Mouse (Mus musculus): ENCODE measurements around the gene Magi2. TPM values are rescaled to one million over a fixed set of nuclear protein-coding genes. Genes with fewer than 3 reads are reported as not detected.
"Not testable (repeated sequence)": the region's sequence is repeated elsewhere in the genome, so short reads cannot be mapped to it uniquely, and the experiment has no call there.

Magi2 gene
- polyA plus RNA-seq, 3 experiments from 2014 or later: 0.15 to 0.30 (median 0.26) TPM

DNA sequence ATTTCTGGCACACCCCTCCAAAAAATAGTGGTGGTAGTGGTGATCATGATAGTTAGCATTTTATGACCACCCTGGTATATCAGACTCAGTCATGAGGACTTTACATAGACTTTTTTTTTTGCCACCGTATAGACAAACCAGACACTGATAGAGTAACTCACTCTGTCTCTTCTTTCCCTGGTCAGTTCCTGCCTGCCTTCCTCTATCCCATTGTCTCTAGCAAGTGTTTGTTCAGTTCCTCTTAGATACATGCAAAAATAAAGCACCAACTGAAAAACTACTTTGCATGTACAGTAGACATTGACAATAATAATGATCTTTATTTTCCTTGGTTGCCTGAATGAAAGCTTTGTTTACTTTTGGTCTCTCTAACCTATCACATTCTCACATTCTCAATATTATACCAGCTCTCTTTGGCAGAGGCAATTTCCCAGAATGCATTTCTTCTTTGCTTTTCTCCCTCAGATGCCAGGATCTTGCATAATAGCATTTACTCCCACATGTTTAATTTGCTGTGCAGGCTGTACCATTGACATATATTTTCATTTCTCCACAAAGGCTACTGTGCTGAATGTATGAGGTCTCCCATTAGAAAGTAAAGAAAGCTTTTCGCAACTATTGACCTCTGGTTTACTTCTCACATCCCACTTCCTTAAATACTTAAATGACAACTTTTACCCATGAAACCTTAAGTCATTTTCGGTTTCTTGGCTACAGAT, 1029.5 kb downstream of the Magi2 start:
- ATAC-seq: no peak

DNA sequence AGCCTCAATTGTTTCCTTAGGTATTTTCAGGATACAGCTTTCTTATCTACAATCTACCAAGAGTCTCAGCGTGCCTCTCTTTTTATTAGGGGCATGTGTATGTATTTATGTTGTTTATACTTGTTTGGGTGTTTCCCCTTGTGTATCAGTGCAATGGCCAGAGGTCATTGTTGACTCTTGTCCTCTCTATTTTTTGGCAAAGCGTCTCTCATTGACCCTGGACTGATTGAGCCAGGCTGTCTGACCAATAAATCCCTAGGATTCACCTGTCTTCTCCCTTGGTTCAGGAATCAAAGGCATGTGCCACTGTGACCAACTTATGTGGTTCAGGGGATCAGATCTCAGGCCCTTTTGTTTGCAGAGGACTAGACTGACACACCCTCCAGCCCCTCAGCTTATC, 1030.1 kb downstream of the Magi2 start:
- ATAC-seq: no peak

DNA sequence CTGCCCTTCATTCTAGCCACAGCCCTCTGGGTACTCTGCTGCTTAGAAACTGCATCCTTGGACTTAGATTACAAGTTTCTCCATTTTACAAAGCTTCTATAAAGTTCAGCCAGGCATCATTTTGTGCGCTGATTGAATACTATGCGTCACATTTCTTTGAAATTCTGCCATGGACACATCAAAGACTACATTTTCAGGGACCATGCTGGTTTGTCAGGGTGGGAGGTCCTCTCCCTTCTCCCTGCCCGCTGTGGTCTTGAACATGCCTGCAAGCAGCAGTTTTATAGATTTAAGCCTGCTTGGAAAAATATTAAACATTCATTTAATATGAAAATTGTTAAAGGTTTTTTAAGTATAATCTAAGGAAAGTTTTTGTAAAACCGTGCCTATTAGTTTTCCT, 1030.6 kb downstream of the Magi2 start:
- no peak for ATAC-seq

DNA sequence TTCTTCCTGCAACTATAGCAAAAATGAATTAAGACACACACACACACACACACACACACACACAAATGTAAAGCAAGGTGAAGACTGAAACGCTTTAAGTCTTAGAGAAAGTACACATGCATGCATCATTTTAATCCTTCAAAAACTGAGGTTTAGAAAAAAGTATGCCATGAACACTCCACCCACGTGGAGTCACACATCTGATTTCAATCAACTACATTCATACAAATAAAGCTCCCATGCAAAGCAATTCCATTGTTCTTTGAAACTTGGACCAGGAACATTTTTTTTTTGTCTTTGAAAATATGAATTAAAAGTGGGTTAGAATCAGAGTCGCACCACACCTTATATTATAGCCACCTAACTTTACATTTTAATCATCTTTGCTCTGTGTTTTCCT, 1032.9 kb downstream of the Magi2 start:
- no peak for ATAC-seq

DNA sequence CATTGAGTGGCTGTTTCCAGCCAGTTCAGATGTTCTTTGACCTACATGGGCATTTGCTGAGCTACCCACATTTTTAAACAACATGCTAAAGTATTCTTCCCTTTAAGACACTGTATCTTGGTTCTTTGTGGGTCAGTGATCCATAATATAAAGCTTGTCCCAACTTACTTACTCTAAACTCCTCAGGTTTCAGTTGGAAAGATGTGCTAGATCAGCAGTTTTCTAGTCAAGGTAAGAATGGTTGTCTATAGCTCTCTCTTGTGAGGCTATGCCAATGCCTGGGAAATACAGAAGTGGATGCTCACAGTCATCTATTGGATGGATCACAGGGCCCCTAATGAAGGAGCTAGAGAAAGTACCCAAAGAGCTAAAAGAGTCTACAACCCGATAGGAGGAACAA, 1045.8 kb downstream of the Magi2 start:
- ATAC-seq: not testable (repeated sequence)

DNA sequence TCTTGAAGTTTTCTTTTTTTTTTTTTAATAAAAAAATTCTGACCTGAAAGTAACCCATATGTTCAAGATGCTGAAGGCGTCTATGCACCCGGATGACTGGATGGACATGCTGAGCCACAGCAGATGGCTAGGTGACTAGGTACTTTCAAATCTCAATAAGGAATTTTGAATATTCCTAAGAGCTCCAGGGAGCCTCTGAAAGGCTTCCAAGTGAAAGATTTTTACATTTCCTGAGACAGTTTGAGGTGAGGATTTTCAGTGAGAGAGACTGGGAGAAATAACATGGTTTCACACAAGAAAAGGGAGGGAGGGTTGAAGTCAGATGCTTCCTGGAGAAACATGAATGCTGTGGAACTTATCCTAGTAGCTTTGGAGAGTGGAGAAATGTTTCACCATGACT, 1048.8 kb downstream of the Magi2 start:
- ATAC-seq: no peak

DNA sequence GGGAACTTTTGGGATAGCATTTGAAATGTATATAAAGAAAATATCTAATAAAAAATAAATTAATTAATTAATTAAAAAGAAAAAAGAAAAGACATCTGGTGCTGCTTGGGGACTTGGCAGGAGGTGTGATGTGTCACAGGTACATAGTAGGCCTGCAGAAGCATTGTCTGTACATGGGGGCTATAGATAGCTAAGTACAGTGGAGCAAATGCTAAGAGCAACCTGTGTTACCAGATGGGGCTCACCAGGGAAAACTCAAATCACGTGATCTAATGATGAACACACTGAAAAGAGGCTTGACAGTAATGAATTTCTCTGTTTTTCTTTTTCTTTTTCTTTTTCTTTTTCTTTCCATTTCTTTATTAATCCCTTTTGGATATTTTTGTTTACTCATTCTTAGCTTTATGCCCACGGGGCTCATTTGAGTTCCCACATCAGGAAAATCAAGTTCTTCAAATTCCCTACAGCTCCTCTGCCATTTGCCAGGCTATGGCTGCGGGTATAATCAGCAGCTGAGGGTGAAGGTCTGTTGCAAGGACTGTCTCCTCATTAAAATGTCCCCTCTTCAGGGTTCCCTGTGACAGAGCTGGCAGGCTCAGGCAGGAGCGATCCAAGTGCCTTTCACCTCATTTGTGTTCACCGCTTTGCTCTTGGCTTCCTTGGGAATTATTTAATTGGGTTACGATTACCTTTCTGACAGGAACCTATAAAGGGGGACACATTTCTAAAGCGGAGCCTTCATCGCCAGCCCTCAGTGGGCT, 1058.4 kb downstream of the Magi2 start:
- ATAC-seq: no peak

DNA sequence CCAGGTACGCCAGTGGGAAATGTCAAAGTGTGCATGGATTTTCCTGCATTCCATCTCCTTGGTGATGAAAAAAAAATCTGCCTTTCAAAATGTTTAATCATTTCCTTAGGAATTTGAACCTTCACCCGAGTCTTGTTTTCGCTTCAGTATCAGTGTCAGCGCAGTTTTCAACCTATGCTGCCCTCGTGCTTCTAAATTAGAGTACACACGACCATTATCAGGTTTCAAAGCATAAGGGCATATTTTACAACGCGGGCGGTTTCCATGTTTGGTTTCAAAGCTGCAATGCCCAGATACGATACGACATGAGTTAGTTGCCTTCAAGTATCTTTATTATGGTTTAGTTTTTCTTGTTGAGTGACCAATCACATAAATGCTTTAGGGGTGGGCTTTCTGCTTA, 1067.7 kb downstream of the Magi2 start:
- no peak for ATAC-seq

DNA sequence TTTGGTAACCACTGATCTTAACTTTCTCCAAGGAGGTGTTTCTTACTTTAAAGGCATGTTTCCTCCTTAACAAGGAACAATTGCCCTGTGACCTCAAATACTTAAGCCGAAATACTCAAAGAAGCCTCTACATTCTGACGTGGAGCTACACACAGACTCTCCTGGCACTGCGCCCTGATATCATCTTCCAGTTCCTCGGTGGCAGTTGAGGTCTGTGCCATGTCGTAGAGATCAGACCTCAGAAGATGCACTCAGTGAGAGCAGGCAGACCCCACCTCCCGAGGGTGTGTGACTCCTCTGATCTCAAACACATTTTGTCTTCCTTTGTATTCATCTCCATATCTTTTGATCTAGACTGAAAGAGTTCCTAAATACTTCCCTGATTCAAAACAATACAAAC, 1073.0 kb downstream of the Magi2 start:
- ATAC-seq: no peak

DNA sequence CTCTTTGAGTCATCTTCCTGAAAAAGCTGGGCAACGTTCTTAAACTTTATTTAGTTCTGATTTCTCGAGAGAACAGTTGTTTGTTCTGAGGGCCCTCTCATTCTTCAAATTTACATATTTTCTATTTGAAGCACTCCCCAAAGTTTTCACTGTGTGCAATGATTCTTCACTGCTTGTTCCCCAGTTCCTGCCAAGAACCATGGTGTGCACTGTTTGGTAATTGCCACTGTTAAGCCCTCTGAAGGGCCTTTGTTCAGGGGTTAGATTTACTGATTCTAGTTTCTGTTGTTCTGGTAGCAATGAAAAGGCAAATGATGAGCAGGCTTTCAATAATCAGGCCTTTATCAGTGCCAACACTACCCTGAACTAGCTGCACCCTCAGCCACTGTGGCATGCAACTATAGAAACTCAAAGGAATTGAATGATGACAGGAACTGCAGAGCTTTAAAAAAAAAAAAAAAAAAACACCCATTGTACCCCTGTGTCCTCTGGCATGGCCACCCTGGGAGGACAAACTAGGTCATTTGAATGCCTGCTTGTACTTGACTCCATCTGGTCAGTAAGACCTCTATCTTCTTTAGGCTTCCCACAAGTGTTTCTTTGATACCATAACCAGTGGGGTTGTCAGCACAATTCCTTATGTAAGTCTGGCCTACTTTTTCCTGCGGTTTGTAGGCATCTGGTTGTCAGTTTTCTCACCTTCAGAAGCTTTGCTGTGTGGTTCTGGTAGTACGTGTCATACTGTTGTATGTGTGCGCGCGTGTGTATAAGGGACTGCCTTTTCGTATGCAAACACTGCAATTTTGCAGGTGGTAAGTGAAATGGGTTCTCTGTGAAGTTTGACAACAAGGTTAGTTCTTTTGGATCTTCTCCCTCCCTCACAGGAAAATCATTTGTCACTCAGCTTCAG, 1076.5 kb downstream of the Magi2 start:
- no peak for ATAC-seq

DNA sequence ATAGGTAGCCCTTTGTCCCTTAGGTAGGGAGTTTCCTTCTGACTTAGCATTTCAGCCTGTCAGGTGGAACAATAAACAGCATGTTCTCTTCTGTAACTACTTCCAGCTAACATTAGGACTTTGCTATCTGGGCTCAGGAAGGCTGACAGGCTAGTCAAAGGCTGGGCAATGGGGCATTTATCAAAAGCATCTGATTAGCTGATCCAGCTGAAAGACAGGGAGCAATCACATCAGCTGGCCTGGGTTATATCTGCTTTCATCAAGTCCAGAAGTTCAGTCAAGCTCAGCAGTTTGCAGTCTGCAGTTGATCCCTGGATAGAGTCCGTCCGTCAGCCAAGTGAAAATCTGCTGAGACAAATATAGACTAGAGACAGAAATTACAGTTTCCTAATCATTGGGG, 1094.1 kb downstream of the Magi2 start:
- no peak for ATAC-seq

DNA sequence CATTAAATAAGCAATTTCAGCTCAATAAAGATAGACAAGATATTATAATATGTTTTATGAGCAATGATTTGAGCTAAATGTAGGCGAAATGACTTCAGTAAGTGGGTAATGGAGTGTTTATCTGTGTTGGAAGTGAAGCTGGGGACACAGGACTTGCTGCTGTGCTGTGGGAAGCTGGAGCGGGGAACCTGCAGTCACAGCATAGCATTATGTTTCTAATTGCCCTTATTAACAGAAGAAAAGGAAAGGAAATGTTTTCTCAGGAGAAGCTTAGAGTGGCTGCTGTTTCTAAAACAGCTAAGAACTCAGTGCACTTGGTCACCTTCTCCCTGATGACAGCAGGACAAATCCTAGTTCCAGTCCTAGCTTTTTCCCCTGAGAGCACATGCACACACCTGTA, 1098.5 kb downstream of the Magi2 start:
- no peak for ATAC-seq

DNA sequence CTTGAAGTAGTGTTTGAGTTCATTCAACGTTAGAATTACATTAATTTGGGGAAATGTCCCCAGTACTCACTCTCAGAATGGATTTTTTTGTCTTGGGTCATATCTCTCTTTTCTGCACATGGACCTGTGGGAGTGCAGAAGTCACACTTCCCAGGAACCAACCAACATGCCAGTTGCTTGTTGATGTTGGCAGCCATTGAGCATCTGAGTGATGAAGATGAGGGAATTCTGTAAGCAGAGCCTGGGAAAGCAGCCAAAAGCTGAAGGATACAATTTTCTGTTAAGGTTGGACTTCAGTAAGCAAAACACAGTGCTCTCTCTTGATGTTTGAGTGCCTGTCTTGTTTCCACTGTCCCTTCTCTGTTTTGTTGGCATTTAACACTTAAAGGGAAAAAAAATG, 1102.1 kb downstream of the Magi2 start:
- no peak for ATAC-seq

DNA sequence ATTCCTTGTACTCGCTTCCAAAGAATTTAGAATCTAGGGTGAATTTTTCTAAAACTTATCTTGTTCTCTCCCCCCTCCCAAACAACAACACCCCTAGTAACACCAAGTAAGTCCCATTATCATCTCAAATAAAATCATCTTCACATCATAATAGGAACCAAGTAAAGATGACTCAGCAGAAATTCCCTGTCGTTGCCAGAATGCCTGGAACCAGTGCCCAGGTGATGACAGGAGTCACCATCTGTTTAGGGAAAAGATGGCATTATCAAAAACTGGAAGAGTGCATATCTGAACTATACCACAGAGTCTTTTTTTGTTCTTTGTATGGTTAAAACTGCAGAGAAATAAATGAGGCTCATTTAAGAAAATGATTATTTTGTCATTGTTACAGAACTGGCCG, 1103.2 kb downstream of the Magi2 start:
- no peak for ATAC-seq

DNA sequence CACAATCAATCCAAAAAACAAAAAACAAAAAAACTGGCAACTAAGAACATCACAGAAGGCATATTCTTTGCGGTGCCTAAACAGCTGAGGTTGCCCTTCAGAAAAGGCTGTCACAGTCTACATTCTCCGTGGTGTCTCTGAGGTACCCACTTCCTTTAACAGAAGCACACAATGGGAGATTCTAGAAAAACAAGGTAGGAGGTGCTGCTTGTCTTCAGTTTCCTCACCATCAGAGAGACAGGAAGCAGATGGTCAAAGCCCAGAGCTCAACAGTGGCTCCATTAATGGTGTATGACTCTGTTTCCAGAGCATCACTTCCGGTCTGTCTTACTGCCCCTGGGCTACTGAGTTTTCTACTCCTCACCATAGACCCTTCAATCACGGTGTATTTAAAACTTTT, 1105.7 kb downstream of the Magi2 start:
- peak; percentile 95 for ATAC-seq

DNA sequence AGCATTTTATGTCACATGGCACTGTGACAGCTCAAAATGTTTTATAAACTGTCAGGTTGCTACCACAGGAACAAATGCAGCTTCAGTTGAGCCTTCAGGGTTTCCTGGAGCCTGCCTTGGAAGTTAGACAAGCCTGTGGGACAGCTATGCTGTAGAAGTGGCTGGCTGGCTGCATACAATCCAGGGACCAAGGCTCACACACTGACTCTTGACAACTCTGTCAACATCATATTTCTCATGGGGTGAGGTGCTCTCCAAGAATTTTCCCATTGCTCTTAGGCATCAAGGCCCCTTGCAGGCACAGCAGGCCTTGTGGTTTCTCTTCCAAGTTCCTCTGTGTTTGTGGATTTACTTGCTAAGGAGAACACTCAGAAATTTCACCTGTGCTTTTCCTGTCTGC, 1107.7 kb downstream of the Magi2 start:
- ATAC-seq: no peak

DNA sequence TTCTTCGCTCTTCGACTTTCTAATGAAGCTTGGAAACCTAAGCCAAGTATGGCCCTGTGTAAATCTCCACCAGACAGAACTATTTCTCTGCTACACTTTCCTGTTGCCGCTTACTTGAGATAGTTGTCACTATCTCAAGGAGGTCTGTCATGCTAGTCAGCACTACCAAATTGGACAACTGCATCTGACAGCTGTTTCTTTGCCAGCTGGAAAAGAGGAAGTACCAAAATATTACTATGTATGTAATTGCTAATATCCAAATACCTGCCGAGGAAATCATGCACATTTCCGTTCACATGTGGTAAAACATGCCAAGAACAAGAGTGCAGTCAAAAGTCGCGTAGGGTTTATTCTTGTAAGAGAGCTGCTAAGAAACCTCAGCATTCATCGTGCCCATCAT, 1126.1 kb downstream of the Magi2 start:
- no peak for ATAC-seq

DNA sequence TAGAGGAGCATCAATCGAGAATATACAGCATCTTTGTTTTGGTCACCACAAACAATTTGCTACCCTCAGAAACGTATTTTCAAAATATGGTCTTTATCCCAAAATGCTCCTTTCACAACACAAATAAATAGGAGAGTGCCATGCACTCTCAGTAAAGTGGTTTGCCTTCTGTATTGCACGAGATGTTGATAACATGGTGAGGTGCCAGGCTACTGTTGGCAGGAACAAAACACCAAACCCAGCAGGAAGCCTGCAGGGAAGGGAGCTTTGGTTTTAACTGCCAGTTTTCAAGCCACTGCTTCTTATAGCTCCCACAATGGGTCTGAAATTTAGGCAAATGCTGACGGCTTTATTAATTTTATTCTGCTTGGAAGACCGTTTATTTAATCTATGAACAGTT, 1131.6 kb downstream of the Magi2 start:
- no peak for ATAC-seq

DNA sequence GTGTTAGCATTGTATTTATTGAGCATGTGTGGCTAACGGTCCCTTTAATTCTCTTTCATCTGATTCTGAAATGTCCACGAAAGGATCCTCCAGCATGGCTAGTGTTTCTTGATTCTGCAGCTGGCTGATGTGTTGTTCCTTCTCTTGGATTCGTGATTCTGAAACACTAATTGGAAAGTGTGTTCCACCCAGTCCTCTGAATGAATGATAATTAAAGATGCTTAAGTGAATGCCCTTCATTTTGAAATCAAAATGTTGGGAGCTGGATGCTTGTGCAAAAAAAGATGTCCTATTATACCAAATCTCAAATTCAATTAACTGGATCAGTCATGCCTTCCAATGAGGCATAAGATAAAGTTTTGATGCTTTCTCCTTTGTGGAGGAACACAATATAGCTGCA, 1132.2 kb downstream of the Magi2 start:
- no peak for ATAC-seq

DNA sequence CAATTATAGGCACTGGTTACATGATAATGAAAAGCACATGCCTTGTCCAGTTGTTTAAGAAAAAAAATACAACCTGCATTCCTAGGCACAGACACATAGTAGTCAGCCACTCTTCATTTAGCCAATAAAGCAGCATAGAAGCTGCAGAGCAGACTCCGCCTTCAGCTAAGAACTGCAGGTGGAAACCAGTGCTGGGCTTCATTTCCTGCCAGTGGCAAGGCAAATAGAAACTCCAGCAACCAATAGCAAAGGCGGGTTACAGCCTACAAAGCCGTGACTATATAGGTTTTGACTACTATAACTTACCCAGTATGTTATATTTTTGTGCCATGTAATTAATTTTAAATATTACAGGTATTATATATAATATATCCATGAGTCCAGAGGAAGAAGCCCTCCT, 1135.3 kb downstream of the Magi2 start:
- ATAC-seq: no peak

DNA sequence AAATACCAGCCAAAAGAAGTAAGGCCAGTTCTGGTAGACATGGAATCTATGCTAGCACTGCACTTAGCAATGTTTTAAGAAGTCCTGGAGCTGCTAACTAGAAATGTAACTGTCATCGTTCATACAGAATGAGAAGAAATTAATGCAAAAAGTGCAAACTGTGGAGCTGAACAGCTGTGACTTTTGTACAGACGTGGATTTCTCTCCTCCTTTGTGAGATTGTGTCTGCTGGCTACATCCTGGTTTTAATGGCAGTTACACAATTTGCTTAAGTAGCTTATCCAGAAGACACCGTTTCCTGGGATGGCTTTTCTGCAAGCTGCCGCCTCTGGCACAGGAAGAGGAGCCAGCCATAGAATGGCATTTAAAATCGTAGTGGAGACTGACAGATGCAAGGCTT, 1136.4 kb downstream of the Magi2 start:
- ATAC-seq: no peak

DNA sequence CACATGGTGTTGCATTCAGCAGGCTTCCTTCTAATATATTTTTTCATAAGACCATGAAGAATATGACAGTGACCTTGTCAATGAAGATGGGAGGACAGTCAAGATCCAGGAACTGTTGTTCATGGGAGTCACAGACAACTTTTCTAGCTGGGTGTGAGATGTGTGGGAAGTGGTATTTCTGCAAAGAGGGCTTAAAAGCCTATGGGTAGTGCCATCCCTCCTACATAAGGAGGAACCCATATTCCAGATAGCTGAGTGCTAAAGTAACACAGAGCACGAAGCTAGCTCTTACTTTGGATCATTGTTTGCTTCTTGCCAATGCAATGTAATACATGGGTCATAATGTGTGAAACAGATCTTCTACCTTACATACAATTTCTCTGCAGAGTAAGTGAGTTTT, 1146.8 kb downstream of the Magi2 start:
- ATAC-seq: no peak

DNA sequence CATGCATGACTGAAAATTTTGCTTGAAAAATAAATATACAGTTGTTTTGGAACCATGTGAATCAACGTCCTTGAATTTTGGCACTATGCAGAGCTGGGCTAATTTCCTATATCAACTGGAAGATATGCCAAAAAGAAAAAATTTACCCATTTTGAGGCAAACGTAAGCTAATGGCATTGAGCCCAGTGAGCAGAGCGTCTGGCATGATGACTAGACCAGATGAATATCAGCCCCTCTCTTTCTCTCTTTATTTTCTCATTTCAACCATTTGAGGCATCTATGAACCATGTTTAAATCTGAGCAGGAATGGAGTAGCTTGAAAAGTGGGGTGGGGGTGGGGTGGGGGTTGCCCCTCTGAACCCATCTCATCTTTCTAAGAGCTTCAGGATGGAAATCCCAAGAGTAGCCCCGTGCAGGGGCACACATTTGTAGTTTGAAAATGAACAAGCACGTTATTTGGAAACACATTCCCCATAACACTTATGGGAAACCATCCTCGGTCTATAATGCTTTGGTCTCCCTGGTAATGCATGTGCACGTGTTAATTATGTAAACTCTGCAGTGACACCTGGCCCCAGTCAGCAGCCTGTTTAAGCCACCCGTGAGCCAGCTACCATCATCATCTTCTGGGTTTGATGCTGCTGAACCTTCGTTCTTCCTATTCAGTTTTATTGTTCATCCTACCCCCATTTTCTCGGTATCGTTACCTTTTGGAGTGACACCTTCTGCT, 1151.4 kb downstream of the Magi2 start:
- no peak for ATAC-seq

Data from inflammation-experienced regulatory T-cells, adult 6 months (primary cell).